Mouse (Mus musculus) spleen, adult 12 weeks (tissue): ENCODE data around the gene Cdc37.

Experiments used
- DNase-seq: peaks from one replicate; pipeline ENCODE4 v3.0.0; 2022; ENCODE audit warnings: low spot score

Gene Cdc37

DNA sequence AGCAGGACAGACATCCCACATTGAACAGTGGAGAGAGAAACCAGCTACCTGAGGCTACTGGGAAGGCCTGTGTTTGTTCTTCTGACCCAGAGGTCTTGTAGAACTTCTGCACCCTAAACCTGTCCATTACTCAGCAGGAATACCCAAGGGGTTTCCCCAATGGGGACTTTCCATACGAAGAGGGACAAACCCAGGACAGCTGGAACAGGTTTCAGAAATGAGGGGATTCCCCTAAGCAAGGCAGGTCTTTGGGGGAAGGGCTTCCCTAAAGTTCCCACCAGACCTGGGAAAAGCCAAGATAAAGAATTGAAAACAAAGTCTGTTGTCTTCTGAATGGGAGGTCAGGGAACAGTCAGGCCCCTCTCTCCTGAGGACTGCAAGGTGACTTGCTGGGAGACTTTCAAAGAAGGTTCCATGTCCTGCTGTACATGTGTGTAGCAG is 13.8 kb downstream of the Cdc37 start:
- no peak for DNase-seq

DNA sequence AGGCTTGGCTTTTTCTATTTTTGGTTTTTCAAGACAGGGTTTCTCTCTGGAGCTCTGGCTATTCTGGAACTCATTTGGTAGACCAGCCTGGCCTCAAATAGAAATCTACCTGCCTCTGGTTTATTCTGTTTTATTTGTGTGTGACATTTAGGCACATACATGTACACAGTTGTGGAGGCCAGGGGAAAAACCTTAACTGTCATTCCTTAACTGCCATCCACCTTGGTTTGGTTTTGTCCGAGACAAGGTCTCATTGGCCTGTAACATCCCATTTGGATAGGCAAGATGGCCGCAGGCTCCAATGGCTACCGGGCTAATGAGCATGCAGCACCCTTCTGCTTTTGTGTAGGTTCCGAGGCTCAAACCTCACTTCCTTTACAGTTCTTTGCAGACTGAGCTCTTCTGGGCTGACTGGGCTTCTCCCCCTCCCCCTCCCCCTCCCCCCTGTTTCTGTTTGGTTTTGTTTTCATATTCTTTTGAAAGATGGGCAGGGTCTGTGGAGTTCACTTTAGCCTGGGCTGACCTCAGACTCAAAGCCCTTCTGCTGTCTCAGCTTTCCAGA is 14.4 kb downstream of the Cdc37 start:
- DNase-seq, result no peak

DNA sequence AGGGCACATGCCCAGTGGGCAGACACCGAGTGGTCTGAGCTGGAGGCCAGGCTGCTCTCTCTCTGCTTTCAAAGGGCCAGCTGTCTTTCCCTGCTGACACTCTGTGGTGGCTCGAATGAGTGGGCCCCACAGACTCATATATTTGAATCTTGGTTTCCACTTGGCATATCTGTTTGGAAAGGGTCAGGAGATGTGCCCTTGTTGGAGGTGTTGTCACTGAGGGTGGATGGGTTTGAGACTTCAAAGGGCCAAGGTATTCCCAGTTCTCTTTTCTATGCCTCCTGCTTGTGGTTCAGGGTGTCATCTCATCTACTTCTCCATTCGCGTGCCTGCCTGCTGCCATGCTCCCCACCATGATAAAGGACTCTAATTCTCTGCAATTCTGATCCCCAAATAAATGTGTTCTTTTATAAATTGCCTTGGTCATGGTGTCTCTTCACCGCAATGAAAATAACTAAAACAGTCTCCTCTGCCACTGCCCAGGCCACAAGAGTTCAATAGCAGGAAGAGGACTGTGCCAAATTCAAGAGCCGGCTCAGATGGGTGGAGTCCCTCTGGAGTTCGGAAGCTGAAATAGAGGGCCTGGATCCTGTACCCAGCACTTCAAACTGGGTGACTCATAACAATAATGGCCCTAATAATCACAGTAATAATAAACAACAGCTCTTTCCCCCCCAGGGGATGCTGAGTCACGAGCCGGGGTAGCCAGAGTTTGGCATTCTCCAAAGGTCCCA is 15.0 kb downstream of the Cdc37 start:
- no peak for DNase-seq

DNA sequence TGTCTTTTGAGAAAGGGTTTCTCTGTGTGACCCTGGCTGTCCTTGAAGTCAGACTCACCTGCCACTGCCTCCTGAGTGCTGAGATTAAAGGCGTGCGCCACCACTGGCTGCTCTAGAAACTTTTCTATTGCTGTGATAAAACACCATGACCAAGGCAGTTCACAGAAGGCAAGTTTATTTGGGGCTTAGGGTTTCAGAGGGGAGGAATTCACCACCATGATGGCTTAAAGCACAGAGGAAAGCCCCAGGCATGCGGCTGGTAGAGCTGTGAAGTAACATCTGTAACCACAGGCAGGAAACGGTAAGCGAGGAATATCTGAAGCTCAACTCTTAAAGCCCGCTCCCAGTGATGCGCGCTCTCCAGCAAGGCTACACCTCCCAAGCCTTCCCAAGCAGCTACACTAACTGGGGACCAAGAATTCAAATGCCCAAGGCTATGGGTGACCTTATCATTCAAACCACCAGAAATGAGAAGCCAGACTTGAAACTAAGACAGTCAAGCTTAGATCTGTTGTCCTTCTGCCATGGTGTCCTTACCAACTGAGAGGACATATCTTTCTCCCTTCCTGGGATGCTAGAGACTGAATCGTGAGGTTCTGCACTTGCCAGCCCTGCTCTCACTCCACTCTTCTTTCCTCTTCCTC is 16.6 kb downstream of the Cdc37 start:
- no peak for DNase-seq

DNA sequence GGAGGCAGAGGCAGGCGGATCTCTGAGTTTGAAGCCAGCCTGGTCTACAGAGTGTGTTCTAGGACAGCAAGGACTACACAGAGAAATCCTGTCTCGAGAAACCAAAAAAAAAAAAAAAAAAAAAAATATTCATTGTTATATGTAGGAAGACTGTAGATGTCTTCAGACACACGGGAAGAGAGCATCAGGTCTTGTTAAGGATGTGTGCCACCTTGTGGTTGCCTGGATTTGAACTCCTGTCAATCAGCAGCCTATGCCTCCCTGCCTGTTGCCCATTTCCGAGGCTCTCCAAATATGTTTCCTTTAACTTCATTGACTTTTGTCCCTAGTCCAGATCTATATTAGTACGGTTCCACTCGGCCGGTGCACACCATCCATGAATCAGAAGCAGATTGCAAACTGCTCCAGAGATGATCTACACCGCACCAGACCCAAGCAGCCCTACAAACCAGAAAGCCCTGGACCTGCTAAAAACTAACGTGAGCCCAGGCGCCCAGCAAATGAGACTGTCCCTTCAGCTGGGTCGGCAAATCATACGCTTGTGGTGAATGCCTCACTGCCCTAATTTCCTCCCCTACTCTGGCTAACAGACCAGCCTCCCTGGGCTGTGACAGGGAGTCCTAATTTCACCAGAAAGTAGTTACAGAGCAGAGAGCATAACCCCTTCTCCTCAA is 17.5 kb downstream of the Cdc37 start:
- no peak for DNase-seq

DNA sequence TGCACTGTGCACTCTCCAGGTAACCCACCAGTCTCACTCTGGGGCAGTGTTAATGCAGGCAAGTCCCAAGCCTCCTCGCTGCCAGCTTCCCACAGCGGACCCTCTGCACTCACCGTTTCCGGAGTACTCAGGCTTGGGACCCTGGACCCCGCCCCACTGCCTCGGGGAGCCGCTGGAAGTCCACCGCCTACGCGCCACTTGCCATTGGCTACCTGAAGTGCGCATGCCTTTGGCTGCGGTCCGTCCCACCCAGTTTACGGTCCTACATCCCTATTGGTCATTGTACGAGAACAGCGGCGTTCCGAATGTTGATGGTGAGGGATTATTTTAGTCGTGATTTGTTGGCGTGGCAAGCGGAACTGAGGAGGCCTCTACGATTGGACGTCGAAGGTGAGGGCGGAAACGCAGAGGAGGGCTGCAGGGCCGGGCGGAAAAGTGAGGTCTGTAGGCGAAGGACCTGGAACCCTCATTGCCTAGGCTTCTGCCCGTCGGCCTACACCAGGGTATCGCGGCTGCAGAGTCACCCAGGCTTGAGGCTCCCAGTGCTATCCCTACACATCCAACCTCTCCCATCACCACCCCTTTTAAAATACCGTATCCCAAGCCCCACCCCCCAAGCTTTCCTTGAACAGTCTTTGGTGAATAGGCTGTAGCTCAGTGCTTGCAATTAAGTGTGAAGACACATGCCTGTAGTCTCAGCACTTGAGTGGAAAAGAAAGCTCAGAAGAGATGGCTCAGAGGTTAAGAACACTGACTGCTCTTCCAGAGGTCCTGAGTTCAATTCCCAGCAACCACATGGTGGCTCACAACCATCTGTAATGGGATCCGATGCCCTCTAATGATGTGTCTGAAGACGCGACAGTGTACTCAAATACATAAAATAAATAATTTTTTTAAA is 18.5 kb downstream of the Cdc37 start, which contains the start of gene Tyk2:
TSS of gene Tyk2 (minus strand) at position 185 of the 898 bp plus-strand sequence.
- peak; percentile 79 for DNase-seq

DNA sequence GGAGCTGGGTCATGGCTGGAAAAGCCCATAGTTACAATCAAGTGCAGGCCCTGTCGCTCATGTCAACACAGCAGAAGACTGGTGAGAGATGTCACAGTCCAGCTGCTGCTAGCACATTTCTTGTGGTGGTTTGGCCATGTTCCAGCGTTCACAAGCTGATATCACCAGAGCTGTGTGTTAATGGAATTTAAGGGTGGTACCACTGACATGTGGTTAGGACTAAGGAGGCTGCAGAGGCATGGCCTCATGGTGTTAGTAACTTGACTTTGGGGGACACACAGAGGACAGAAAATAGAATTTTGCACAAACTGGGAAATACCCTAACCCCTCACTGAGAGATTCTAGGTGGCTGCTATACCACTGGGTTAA is 23.5 kb downstream of the Cdc37 start:
- no peak for DNase-seq

DNA sequence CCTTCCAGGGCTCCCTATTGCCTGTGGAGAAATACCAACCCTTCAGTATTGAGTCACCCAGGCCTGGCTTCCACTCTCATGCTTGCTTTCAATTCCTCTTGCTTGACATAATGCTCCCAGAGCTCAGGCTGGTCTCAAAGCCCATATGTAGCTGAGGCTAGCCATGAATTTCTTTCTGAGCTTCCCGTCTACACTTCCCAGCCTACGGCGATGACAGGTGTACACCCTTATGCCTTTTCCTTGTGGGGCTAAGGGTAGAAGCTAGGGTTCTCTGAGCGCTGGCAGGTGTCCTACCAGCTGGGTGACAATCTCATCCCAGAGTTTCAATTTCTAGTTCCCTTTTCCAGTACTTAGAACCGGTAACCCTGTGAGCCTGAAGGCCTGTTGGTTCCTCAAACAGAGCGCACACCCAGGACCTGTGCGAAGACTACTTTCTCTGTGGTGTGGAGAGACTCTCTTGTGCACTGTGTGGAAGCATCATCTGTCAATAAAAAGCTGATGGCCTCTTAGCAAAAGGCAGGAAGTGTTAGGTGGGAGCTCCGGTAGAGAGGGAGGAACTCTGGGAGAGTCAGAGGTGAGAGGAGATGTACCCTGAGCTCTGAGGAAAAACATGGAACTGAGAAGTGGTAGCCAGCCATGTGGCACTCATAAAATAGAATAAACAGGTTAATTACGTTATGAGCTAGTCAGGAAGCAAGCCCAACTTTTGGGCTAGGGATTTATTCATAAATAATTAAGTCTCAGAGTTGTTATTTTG is 24.1 kb downstream of the Cdc37 start:
- DNase-seq, result no peak

DNA sequence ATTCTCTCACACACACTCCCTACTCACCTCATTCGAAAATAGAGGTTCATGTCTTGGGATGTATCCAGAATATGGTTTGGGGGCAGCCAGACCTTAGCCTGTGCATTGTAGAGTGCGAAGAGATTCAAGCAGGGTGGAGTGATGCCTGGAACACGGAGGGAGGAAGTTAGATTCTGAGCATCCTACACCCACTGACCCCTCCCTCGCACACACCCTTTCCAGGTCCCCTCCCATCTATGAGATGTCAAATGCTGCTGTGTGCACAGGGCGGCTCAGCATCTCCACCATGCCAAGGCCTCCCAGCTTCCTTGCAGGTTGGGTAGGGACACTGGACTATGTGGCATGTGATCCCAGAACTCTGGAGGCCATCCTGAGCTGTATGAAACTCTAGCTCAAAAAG is 24.9 kb downstream of the Cdc37 start:
- DNase-seq, result no peak

DNA sequence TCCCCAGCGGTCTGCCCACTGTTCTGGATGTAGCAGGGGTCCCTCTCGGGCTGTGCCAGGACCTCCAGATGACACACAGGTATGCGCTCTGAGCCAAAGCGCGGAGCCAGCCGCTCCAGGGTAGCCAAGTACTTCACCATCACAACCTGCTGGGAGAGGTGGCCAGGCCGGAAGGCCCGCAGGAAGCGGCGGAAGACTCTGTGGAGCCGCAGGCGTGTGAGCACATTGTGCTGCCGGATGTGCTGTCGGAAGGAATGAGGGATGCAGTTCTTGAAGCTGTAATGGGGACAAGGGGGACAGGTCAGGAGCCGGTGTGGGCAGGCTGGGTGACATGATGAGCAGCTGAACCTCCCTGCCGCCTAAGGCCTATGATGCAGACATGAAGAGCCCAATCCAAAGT is 28.3 kb downstream of the Cdc37 start:
- DNase-seq, result no peak

DNA sequence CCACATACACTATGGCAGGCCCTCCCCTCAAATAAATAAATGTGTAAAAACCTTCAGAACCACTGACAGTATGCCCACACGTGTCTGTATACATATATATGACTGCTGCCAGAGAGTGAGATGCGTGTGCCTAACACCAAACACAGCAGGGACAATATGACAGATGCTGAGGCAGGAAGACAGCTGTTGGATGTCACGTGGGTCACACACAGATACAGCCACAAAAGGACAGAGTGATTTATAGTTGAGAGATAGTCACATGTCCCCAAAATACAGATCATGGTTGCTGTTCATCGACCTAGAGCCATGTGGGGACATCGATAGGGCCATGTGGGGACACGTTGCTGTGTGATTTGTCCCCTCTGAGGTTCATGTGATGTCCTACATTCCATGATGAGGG is 32.7 kb downstream of the Cdc37 start:
- no peak for DNase-seq

DNA sequence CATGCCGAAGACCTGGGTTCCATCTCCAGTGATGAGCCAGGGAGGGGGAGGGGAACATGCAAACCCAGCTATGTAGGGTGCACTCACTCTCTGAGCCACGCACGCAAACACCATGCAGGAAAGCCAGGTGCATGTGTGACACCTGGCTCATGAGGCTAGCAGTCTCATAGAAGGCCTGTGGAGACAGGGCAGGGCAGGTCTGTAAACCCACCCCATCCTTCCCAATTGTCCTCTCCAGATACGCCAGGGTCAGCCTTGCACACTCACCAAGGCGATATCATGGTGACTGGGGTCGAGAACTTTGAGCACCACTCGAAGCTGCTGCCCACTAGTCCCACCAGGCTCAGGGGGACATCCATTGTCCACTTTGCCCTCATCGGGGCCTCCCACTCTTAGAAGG is 34.7 kb downstream of the Cdc37 start:
- DNase-seq, result no peak

DNA sequence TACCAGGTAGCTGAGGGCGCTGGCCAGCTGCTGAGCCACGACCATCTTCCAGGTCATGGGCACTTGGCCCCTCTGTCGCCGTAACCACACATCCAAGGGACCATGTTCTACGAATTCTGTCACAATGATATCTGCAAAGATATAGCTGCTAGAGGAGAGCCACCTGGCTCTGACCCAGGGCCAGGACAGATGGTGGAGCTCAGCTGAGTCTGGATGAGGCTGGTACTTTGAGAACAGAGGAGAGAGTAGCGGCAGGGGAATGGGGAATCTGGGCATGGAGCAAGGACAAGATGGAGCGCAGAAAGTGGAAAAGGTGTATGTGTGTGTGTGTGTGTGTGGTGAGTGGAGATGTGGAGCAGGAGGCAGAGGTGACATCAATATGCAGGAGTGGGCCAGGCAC is 35.6 kb downstream of the Cdc37 start:
- DNase-seq, result no peak

DNA sequence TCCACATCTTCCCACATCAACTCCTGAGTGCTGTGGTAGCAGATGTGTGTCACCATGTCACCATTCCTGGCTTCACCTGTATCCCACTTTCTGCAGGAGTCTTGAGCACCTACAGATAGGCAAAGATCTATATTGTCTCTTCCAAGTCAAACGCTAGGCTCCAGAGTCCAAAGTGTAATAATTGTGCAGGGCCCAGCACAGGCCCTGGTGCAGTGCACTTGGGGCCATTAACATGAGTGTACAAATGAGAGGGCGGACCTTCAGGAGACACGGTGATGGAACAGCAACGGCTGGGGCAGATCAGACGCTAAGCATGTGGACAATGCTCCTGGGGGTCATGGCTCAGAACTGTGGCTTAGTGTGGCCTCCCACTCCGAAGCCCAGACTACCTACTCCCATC is 36.0 kb downstream of the Cdc37 start:
- no peak for DNase-seq

DNA sequence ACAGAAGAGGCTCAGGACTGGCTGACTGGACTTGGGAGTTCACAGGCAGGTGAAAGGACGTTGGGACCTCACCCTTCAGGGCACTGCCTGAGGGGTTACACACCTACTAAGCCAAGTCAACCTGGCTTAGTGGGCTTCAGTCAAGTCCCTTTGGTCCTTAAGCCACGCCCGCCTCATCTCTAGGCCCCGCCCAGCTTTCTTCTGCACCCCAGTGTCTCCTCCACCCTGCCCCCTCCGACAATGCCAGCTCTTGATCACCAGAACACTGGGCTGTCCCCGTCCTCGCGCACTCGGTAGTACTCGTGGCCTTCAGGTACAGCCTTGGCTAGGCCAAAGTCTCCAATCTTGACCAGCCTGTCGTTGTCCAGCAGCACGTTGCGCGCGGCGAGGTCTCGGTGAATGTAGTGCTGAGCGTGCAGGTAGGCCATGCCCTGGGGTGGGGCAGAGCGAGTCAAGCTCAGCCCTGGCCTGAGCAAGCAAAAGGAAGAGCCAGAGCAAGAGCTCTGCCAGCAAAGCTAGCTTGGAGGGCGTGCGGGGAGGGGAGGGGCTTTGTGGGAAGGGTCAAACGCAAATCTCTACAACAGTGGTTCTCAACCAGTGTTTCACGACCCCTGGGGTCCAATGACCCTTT is 42.1 kb downstream of the Cdc37 start:
- DNase-seq, result no peak

DNA sequence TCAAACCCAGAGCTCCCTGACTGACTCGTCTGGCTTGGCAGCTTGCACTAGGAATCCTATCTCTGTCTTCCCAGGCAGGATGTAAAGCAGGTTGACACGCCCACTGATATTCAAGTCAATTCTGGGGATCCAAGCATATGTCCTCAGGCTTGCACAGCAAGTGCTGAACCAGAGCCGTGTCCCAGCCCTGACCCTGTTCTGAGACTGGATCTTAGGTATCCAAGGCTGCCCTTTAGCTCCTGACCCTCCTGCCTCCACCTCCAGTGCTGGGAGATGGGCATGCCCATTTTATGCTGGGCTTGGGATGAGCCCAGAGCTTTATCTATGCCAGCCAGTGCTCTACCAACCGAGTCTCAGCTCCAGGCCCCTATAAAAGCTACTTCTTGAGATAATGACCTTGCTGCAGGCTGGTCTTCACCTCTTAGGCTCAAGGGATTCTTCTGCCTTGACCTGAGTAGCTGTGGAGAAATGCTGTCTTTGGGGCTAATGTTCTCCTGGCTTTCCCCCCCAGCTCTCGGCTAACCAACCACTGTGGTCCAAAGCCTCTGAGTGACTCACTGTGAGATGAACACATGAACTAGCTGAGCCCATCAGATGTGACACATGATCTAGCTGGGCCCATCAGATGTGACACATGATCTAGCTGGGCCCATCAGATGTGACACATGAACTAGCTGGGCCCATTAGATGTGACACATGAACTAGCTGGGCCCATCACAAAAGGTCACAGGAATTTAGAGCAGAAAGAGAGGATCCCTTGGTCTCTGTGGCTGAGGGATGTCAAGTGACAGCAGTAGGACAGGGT is 43.8 kb downstream of the Cdc37 start:
- DNase-seq, result peak; percentile 44

DNA sequence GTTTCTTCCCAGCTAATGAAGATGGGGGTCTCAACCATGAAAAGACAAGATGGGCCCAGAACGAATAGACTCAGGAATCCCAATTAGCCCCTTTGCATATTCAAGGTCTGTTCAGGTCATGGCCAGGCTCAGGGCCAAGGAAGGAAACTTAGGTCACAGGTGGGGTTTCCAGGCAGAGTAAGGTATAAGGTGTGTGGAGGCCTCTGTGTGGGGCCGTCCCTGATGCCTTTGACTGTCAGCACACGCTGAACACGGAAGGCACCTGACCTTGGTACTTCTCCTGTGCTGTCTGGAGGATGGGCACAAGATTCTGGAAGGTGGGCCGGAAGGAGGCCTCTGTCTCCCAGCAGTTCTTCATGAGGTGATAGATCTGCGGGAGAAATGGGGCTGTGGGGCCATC is 45.0 kb downstream of the Cdc37 start:
- no peak for DNase-seq

DNA sequence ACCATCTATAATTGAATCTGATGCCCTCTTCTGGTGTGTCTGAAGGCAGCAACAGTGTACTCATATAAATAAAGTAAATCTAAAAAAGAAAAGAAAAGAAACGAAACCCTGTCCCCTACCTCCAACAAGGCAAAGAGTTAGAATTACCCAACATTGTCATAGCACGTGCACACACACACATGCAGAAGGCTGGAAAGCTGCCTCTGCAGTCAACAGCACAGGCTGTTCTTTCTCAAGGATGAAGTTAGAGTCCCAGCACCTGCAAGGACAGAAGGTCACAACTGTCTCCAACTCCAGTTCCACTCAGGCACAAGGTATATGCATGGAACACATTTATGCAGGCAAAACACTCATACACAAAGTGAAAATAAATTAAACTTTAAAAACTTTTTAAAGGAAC is 47.7 kb downstream of the Cdc37 start:
- DNase-seq, result no peak

DNA sequence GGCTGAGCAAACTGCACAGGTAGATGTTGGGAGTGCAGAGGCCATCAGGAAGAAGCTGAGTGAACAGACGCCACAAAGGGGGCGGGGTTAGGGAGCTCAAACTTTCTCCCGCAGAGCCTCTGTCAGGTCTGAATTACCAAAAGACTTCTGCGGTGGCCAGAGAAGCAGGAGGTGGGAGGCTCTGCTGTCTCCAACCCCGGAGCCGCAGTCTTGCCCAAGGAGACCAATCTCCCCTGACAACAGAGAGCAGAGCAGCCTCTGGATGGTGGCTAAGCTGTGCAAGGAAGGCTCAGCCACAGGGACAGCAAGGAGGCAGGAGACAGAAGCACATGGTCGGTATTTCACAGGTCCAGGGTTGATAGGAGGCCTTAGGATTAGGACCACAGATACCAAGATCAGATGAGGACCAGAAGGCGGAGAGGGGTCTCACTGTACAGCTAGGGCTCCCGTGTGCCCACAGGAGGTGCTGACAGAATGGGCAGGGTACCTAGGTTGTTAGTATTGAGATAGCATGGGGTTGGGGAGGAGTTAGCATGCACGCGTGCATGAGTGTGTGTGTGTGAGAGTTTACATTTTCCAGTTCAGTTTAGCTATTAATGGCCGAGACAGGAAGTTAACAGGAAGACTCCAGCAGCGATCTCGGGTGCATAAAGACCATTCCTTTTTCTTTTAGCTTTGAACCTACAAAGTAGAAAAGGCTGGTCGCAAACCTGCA is 49.2 kb downstream of the Cdc37 start:
- no peak for DNase-seq
